Mouse (Mus musculus) G1E (cell line): Measurements from ENCODE around the gene Lrig2. TPM values are rescaled to one million over a fixed set of nuclear protein-coding genes. Genes with fewer than 3 reads are reported as not detected.

Experiments used
- ATAC-seq: 2 replicates; pipeline ENCODE4 v1.8.0; 2016; ENCODE audit warnings: mild to moderate bottlenecking; ENCODE audit not compliant: insufficient number of reproducible peaks, poor library complexity, low FRiP score, severe bottlenecking; ENCODE audit errors: extremely low read depth
- DNase-seq: peaks from one replicate; pipeline ENCODE4 v3.0.0; 2012; ENCODE audit warnings: low spot score
- H3K27me3 ChIP-seq: 2 replicates; pipeline ENCODE4 v1.6.1; 2012; ENCODE audit warnings: mild to moderate bottlenecking, low read length, inconsistent platforms; ENCODE audit not compliant: insufficient read depth
- H3K36me3 ChIP-seq: replicated peaks from 2 replicates; pipeline ENCODE3; 2012; ENCODE audit warnings: mild to moderate bottlenecking, inconsistent platforms
- H3K4me1 ChIP-seq: 2 replicates; pipeline ENCODE4 v1.6.1; 2012; ENCODE audit warnings: low read depth, low read length, inconsistent platforms, mixed read lengths; ENCODE audit not compliant: insufficient read depth
- H3K4me3 ChIP-seq: 2 replicates; pipeline ENCODE4 v1.5.1; 2012; ENCODE audit warnings: low read depth, mild to moderate bottlenecking, inconsistent platforms, low read length, moderate library complexity, mixed read lengths
- H3K9me3 ChIP-seq: replicated peaks from 2 replicates; pipeline ENCODE4 v1.6.1; 2012; ENCODE audit warnings: inconsistent platforms
- CTCF ChIP-seq: IDR thresholded peaks from 2 replicates; pipeline ENCODE4 v1.5.1; 2012; ENCODE audit warnings: low read depth, low read length, inconsistent platforms, mixed read lengths
- GATA1 ChIP-seq: IDR thresholded peaks from 2 replicates; pipeline ENCODE4 v1.6.1; 2012; ENCODE audit warnings: borderline replicate concordance, low read length, inconsistent platforms, mixed read lengths
- GATA2 ChIP-seq: IDR thresholded peaks from 2 replicates; pipeline ENCODE4 v1.6.1; 2012; ENCODE audit warnings: low read depth, low read length, inconsistent platforms, borderline replicate concordance
- POLR2AphosphoS5 ChIP-seq: IDR thresholded peaks from 2 replicates; pipeline ENCODE4 v1.6.1; 2012; ENCODE audit warnings: low read depth, low read length, inconsistent platforms; ENCODE audit not compliant: insufficient replicate concordance
- TAL1 ChIP-seq: conservative IDR thresholded peaks from 2 replicates; pipeline ENCODE4 v1.6.1; 2012; ENCODE audit warnings: low read depth, low read length, inconsistent platforms, mixed read lengths
- polyA plus RNA-seq: library from polyadenylated mRNA; stranded (reverse); fragments of >175 nt; gene quantifications from 2 replicates; pipeline ENCODE4 v1.2.3, GENCODE M21; 2012
- total RNA-seq, 2 experiments: library from RNA; stranded (forward) in 1 of 2; stranded (reverse) in 1 of 2; fragments of 200-1000 nt in 1 of 2; fragments of >200 nt in 1 of 2; fragmentation: Nextera tagmentation in 1 of 2; gene quantifications; 2 replicates each; pipeline ENCODE4 v1.2.3; 2014 to 2017

The Lrig2 gene
- total and polyA plus RNA-seq, 3 experiments, result 1.9 to 20.5 (median 15.7) TPM

GRCm38 (mm10) chr3:104447240-104447639 lies 64.5 kb downstream of the Lrig2 start:
- H3K27me3 ChIP-seq, result peaks cover 15% of the 10 kb centered on the region
- H3K4me3 ChIP-seq, result no peak overlapping the region
- DNase-seq (no peak), ATAC-seq (no peak)
- no peak for TF ChIP-seq GATA1
- no peak for TF ChIP-seq CTCF
- TF ChIP-seq POLR2AphosphoS5, result no peak
- no peak for TF ChIP-seq TAL1
- no peak for TF ChIP-seq GATA2
- no peaks in the 10 kb centered on the region for H3K9me3 ChIP-seq
- no peaks in the 10 kb centered on the region for H3K36me3 ChIP-seq
- H3K4me1 ChIP-seq, result no peaks in the 10 kb centered on the region

GRCm38 (mm10) chr3:104446689-104447088 lies 65.0 kb downstream of the Lrig2 start:
- H3K27me3 ChIP-seq, result peaks cover 17% of the 10 kb centered on the region
- H3K4me1 ChIP-seq, result no peaks in the 10 kb centered on the region
- H3K4me3 ChIP-seq, result no peak overlapping the region
- DNase-seq, result no peak
- TF ChIP-seq GATA2, result no peak
- TF ChIP-seq CTCF, result no peak
- TF ChIP-seq TAL1, result no peak
- TF ChIP-seq POLR2AphosphoS5, result no peak
- TF ChIP-seq GATA1, result no peak
- no peak for ATAC-seq
- no peaks in the 10 kb centered on the region for H3K9me3 ChIP-seq
- H3K36me3 ChIP-seq, result no peaks in the 10 kb centered on the region

- no peak for TF ChIP-seq TAL1
- TF ChIP-seq CTCF, result no peak
- TF ChIP-seq GATA1, result no peak
- TF ChIP-seq GATA2, result no peak
- no peak for TF ChIP-seq POLR2AphosphoS5
- H3K4me3 ChIP-seq, result no peak overlapping the region
- no peaks in the 10 kb centered on the region for H3K4me1 ChIP-seq
- no peaks in the 10 kb centered on the region for H3K9me3 ChIP-seq
- peaks cover 17% of the 10 kb centered on the region for H3K27me3 ChIP-seq
- ATAC-seq (no peak), DNase-seq (no peak)
- no peaks in the 10 kb centered on the region for H3K36me3 ChIP-seq
Measured at GRCm38 (mm10) chr3:104445576-104445975, 66.1 kb downstream of the Lrig2 start.

GRCm38 (mm10) chr3:104444946-104445460 lies 66.7 kb downstream of the Lrig2 start:
- no peak for ATAC-seq
- Histone ChIP-seq H3K4me3 (no peak overlapping the region), H3K36me3 (no peaks in the 10 kb centered on the region), H3K27me3 (peaks cover 17% of the 10 kb centered on the region), H3K9me3 (no peaks in the 10 kb centered on the region), H3K4me1 (no peaks in the 10 kb centered on the region)
- no peak for TF ChIP-seq GATA1
- no peak for DNase-seq

GRCm38 (mm10) chr3:104444082-104444481 lies 67.6 kb downstream of the Lrig2 start:
- DNase-seq (no peak), ATAC-seq (no peak)
- no peaks in the 10 kb centered on the region for H3K9me3 ChIP-seq
- H3K27me3 ChIP-seq, result peaks cover 17% of the 10 kb centered on the region
- no peaks in the 10 kb centered on the region for H3K36me3 ChIP-seq
- H3K4me1 ChIP-seq, result no peaks in the 10 kb centered on the region
- TF ChIP-seq GATA1 (no peak), CTCF (no peak), POLR2AphosphoS5 (no peak), GATA2 (no peak), TAL1 (no peak)
- no peak overlapping the region for H3K4me3 ChIP-seq

GRCm38 (mm10) chr3:104442357-104442756 lies 69.4 kb downstream of the Lrig2 start:
- no peak for ATAC-seq

GRCm38 (mm10) chr3:104441870-104442283 lies 69.8 kb downstream of the Lrig2 start:
- DNase-seq (peak; percentile 45), ATAC-seq (peak; percentile 49)
- H3K9me3 ChIP-seq, result no peaks in the 10 kb centered on the region
- peaks cover 20% of the 10 kb centered on the region for H3K27me3 ChIP-seq
- TF ChIP-seq GATA2 (no peak), CTCF (peak; percentile 11)
- no peak overlapping the region; the same call in 1 of the 2 replicates for H3K4me3 ChIP-seq
- H3K36me3 ChIP-seq, result no peaks in the 10 kb centered on the region
- no peaks in the 10 kb centered on the region for H3K4me1 ChIP-seq

More at GRCm38 (mm10) chr3:104442357-104442756, 69.4 kb downstream of the Lrig2 start:
- Histone ChIP-seq H3K4me3 (no peak overlapping the region), H3K36me3 (no peaks in the 10 kb centered on the region), H3K27me3 (peaks cover 19% of the 10 kb centered on the region), H3K9me3 (no peaks in the 10 kb centered on the region), H3K4me1 (no peaks in the 10 kb centered on the region)
- TF ChIP-seq CTCF (no peak), TAL1 (no peak), POLR2AphosphoS5 (no peak)
- DNase-seq, result no peak
